ENCODE assay signal across 8 mouse cellular contexts in the genomic region with DNA sequence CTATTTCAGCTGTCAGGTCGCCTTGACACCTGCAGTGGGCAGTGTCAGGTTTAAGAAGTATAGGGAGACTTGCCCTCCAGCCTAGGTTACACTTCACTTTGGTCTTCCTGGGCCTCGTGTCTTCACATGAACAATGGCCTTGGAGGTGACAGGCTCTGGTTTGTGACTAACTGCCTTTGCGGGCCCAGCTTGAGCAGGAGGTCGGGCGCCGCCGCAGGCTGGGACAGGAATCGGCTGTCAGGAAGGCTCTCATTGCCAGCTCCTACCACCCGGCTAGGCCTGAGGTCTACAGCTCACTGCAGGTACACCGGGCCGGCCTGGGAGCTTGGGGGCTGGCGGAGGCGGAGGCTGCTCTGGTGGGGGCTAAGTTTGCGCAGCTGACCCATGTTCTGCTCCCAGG. TPM values are rescaled to one million over a fixed set of nuclear protein-coding genes. Genes with fewer than 3 reads are reported as not detected.
DNase-seq lines count a peak whose midpoint lies in the region; ATAC-seq and TF ChIP-seq lines count a peak whose summit lies in the region.

No protein-coding gene starts in this region.

- no peak for TF ChIP-seq EP300 in stomach, postnatal 0 days (optimal IDR thresholded peaks at IDR 0.05)

- DNase-seq in left cerebral cortex, adult 18-20 months (ENCODE audit: low spot score in 2 of 2) = peak; percentile 59 to 70
- DNase-seq in left cerebral cortex, adult 11 months (ENCODE audit: low spot score) = no peak
- peak; percentile 79 for DNase-seq in adrenal gland, postnatal 25 days
- DNase-seq in limb, embryonic 11.5 days (ENCODE audit: low spot score) = peak; percentile 53
- peak; percentile 81 for DNase-seq in stomach, postnatal 0 days (ENCODE audit: low spot score)

- no peak for ATAC-seq in hindbrain, embryonic 12.5 days (ENCODE audit: low FRiP score)
- no peak for ATAC-seq in limb, embryonic 11.5 days (ENCODE audit: insufficient number of reproducible peaks, low FRiP score, low TSS enrichment, low read depth)
- ATAC-seq in midbrain, embryonic 12.5 days (ENCODE audit: low FRiP score, low read depth) = no peak
- ATAC-seq in stomach, postnatal 0 days (ENCODE audit: low FRiP score, low TSS enrichment) = peak; percentile 21; the same call in 1 of the 2 replicates

- H3K4me3 ChIP-seq in embryonic fibroblast, embryonic 13.5 days (ENCODE audit: insufficient read depth, low read length) = peak overlapping the region; percentile 85
- H3K4me3 ChIP-seq in hindbrain, embryonic 12.5 days = peak overlapping the region; percentile 83
- peak overlapping the region; percentile 87 for H3K4me3 ChIP-seq in limb, embryonic 11.5 days (ENCODE audit: low read depth, low read length)
- peak overlapping the region; percentile 92 for H3K4me3 ChIP-seq in midbrain, embryonic 12.5 days
- H3K4me3 ChIP-seq in stomach, postnatal 0 days (ENCODE audit: low read depth, low read length) = peak overlapping the region; percentile 87

- no peaks in the 10 kb centered on the region for H3K27me3 ChIP-seq in hindbrain, embryonic 12.5 days
- H3K27me3 ChIP-seq in limb, embryonic 11.5 days (ENCODE audit: control insufficient read depth, insufficient read depth, low read length) = no peaks in the 10 kb centered on the region
- H3K27me3 ChIP-seq in midbrain, embryonic 12.5 days = no peaks in the 10 kb centered on the region
- no peaks in the 10 kb centered on the region for H3K27me3 ChIP-seq in stomach, postnatal 0 days (ENCODE audit: control insufficient read depth, insufficient read depth, low read length)

- H3K4me2 ChIP-seq in hindbrain, embryonic 12.5 days (replicated peaks) = peak overlapping the region; percentile 91
- H3K4me2 ChIP-seq in limb, embryonic 11.5 days (ENCODE audit: low read depth, severe bottlenecking) = peak overlapping the region; percentile 92
- peak overlapping the region; percentile 93 for H3K4me2 ChIP-seq in midbrain, embryonic 12.5 days (replicated peaks)
- H3K4me2 ChIP-seq in stomach, postnatal 0 days (replicated peaks; ENCODE audit: low read depth) = peak overlapping the region; percentile 91

- TF ChIP-seq CTCF in embryonic fibroblast, embryonic 13.5 days (IDR thresholded peaks at IDR 0.05; ENCODE audit: borderline replicate concordance, insufficient read depth, low read length) = peak; percentile 53; the same call in 1 of the 2 replicates
- peak; percentile 72 for TF ChIP-seq CTCF in stomach, postnatal 0 days (IDR thresholded peaks at IDR 0.05; ENCODE audit: low read depth)

- H3K9me3 ChIP-seq in hindbrain, embryonic 12.5 days (replicated peaks) = no peaks in the 10 kb centered on the region
- no peaks in the 10 kb centered on the region for H3K9me3 ChIP-seq in limb, embryonic 11.5 days (ENCODE audit: control insufficient read depth, low read length)
- H3K9me3 ChIP-seq in midbrain, embryonic 12.5 days = no peaks in the 10 kb centered on the region
- H3K9me3 ChIP-seq in stomach, postnatal 0 days (ENCODE audit: control insufficient read depth, low read length) = no peaks in the 10 kb centered on the region

- H3K9ac ChIP-seq in hindbrain, embryonic 12.5 days = peak overlapping the region; percentile 80
- peak overlapping the region; percentile 64 for H3K9ac ChIP-seq in limb, embryonic 11.5 days (ENCODE audit: low read length)
- peak overlapping the region; percentile 73 for H3K9ac ChIP-seq in midbrain, embryonic 12.5 days (replicated peaks)
- peak overlapping the region; percentile 77 for H3K9ac ChIP-seq in stomach, postnatal 0 days (ENCODE audit: low read length)

- peaks cover 14% of the 10 kb centered on the region for H3K36me3 ChIP-seq in hindbrain, embryonic 12.5 days
- H3K36me3 ChIP-seq in limb, embryonic 11.5 days (ENCODE audit: control insufficient read depth, insufficient read depth, low read length) = peaks cover 3% of the 10 kb centered on the region; the same call in 1 of the 2 replicates
- H3K36me3 ChIP-seq in midbrain, embryonic 12.5 days = peaks cover 19% of the 10 kb centered on the region
- H3K36me3 ChIP-seq in stomach, postnatal 0 days (ENCODE audit: control insufficient read depth, insufficient read depth, low read length) = peaks cover 1% of the 10 kb centered on the region; the same call in 1 of the 2 replicates

- TF ChIP-seq POLR2A in embryonic fibroblast, embryonic 13.5 days (IDR thresholded peaks at IDR 0.05; ENCODE audit: low read depth, low read length) = no peak; the same call in 1 of the 2 replicates

- 10% methylated on average over 14 of the region's 14 CpGs for WGBS in hindbrain, embryonic 12.5 days
- WGBS in limb, embryonic 11.5 days = 13% methylated on average over 14 of the region's 14 CpGs
- 18% methylated on average over 14 of the region's 14 CpGs for WGBS in midbrain, embryonic 12.5 days
- WGBS in stomach, postnatal 0 days = 13% methylated on average over 14 of the region's 14 CpGs

- H3K4me1 ChIP-seq in embryonic fibroblast, embryonic 13.5 days (ENCODE audit: control insufficient read depth, insufficient read depth, low read length) = peaks cover 6% of the 10 kb centered on the region
- peaks cover 39% of the 10 kb centered on the region for H3K4me1 ChIP-seq in hindbrain, embryonic 12.5 days
- peaks cover 8% of the 10 kb centered on the region for H3K4me1 ChIP-seq in limb, embryonic 11.5 days (ENCODE audit: control insufficient read depth, insufficient read depth, low read length)
- H3K4me1 ChIP-seq in midbrain, embryonic 12.5 days = peaks cover 32% of the 10 kb centered on the region
- H3K4me1 ChIP-seq in stomach, postnatal 0 days (replicated peaks; ENCODE audit: control insufficient read depth, insufficient read depth) = peaks cover 6% of the 10 kb centered on the region; the same call in 1 of the 2 replicates

- H3K27ac ChIP-seq in embryonic fibroblast, embryonic 13.5 days (ENCODE audit: insufficient read depth, low read length) = peak overlapping the region; percentile 28; the same call in 1 of the 2 replicates
- H3K27ac ChIP-seq in hindbrain, embryonic 12.5 days = peak overlapping the region; percentile 89; the same call in 1 of the 2 replicates
- no peak overlapping the region for H3K27ac ChIP-seq in limb, embryonic 11.5 days (replicated peaks; ENCODE audit: low read depth, low read length)
- no peak overlapping the region for H3K27ac ChIP-seq in midbrain, embryonic 12.5 days (replicated peaks)
- peak overlapping the region; percentile 89 for H3K27ac ChIP-seq in stomach, postnatal 0 days (replicated peaks)

RNA-seq across cellular contexts. Expression of a gene that starts 0.9 kb away (rescaled TPM):
- 10 to 100 TPM; 36.3 to 39.2 TPM for total RNA-seq in left cerebral cortex, adult 18-20 months (2021)
- total RNA-seq in adrenal gland, postnatal 25 days (2021) = 44.7 and 55.0 TPM in 2 replicates
- polyA plus RNA-seq in embryonic fibroblast, embryonic 13.5 days (2011; ENCODE audit: insufficient read length, low read depth, missing spikeins) = 9.6 and 12.8 TPM in 2 replicates
- polyA plus RNA-seq in hindbrain, embryonic 12.5 days (2016; fragmentation: Nextera tagmentation; extraction: Ambion mirVana) = 19.6 and 25.7 TPM in 2 replicates
- 8.0 and 11.5 TPM in 2 replicates for polyA plus RNA-seq in limb, embryonic 11.5 days (2014; fragmentation: Nextera tagmentation; extraction: Ambion mirVana)
- polyA plus RNA-seq in midbrain, embryonic 12.5 days (2016; fragmentation: Nextera tagmentation; extraction: Ambion mirVana) = 15.9 and 23.3 TPM in 2 replicates
- polyA plus RNA-seq in stomach, postnatal 0 days (2015; fragmentation: Nextera tagmentation; extraction: Ambion mirVana) = 19.0 and 21.0 TPM in 2 replicates

RNA-seq across cellular contexts. Expression of a gene that starts 2.9 kb away (rescaled TPM):
- 10 to 100 TPM; 60.7 to 65.3 TPM for total RNA-seq in left cerebral cortex, adult 18-20 months (2021)
- total RNA-seq in adrenal gland, postnatal 25 days (2021) = 56.9 and 86.5 TPM in 2 replicates
- 46.4 and 57.0 TPM in 2 replicates for polyA plus RNA-seq in embryonic fibroblast, embryonic 13.5 days (2011; ENCODE audit: insufficient read length, low read depth, missing spikeins)
- 86.4 and 88.8 TPM in 2 replicates for polyA plus RNA-seq in hindbrain, embryonic 12.5 days (2016; fragmentation: Nextera tagmentation; extraction: Ambion mirVana)
- polyA plus RNA-seq in limb, embryonic 11.5 days (2014; fragmentation: Nextera tagmentation; extraction: Ambion mirVana) = 116 TPM in 2 replicates
- polyA plus RNA-seq in midbrain, embryonic 12.5 days (2016; fragmentation: Nextera tagmentation; extraction: Ambion mirVana) = 94.8 and 98.3 TPM in 2 replicates
- polyA plus RNA-seq in stomach, postnatal 0 days (2015; fragmentation: Nextera tagmentation; extraction: Ambion mirVana) = 77.1 and 78.9 TPM in 2 replicates

RNA-seq across cellular contexts. Expression of a gene that starts 17.4 kb away (rescaled TPM):
- total RNA-seq in left cerebral cortex, adult 18-20 months (2021) = 10 to 100 TPM; 53.1 to 57.1 TPM
- 10.8 and 11.8 TPM in 2 replicates for total RNA-seq in adrenal gland, postnatal 25 days (2021)
- 2.6 and 3.8 TPM in 2 replicates for polyA plus RNA-seq in embryonic fibroblast, embryonic 13.5 days (2011; ENCODE audit: insufficient read length, low read depth, missing spikeins)
- 3.7 and 3.8 TPM in 2 replicates for polyA plus RNA-seq in hindbrain, embryonic 12.5 days (2016; fragmentation: Nextera tagmentation; extraction: Ambion mirVana)
- 0.20 and 0.47 TPM in 2 replicates for polyA plus RNA-seq in limb, embryonic 11.5 days (2014; fragmentation: Nextera tagmentation; extraction: Ambion mirVana)
- 2.0 and 2.2 TPM in 2 replicates for polyA plus RNA-seq in midbrain, embryonic 12.5 days (2016; fragmentation: Nextera tagmentation; extraction: Ambion mirVana)
- polyA plus RNA-seq in stomach, postnatal 0 days (2015; fragmentation: Nextera tagmentation; extraction: Ambion mirVana) = 7.7 and 8.2 TPM in 2 replicates

Comparison
In these comparisons a context has a peak if more than half of its experiments do, and no peak if none do; other contexts are left out.
1. H3K27ac ChIP-seq: peak in embryonic fibroblast, embryonic 13.5 days (single experiment), hindbrain, embryonic 12.5 days (single experiment) and stomach, postnatal 0 days (single experiment); none in limb, embryonic 11.5 days (single experiment) and midbrain, embryonic 12.5 days (single experiment).
2. Peak in every context shown above with its lines, with median percentiles within 50 percentile points of each other: H3K4me3 ChIP-seq, H3K4me2 ChIP-seq and H3K9ac ChIP-seq.